Mouse (Mus musculus) neural tube, embryonic 14.5 days (tissue): ENCODE measurements around the gene Olfr765. TPM values are rescaled to one million over a fixed set of nuclear protein-coding genes. Genes with fewer than 3 reads are reported as not detected.
A peak's percentile ranks its signal among the peaks of the same experiment; 100 is the strongest.
"Not testable (repeated sequence)": the region's sequence is repeated elsewhere in the genome, so short reads cannot be mapped to it uniquely, and the experiment has no call there.

ENCODE experiments used
- ATAC-seq: fragments of 200-750 bp; cut with Nextera tagmentation; 2 replicates; pipeline ENCODE4 v1.8.0; 2017; ENCODE audit warnings: low read depth, mild to moderate bottlenecking, moderate TSS enrichment, moderate library complexity
- H3K27ac ChIP-seq: fragments of 300-500 bp; sonication (generic); 2 replicates; pipeline ENCODE4 v1.5.1; 2014; ENCODE audit warnings: low read depth, mild to moderate bottlenecking, control low read depth, low read length, moderate library complexity, mixed read lengths
- H3K27me3 ChIP-seq: fragments of 300-500 bp; sonication (generic); 2 replicates; pipeline ENCODE4 v1.6.1; 2014; ENCODE audit warnings: low read length; ENCODE audit not compliant: control insufficient read depth, insufficient read depth
- H3K36me3 ChIP-seq: fragments of 300-500 bp; sonication (generic); 2 replicates; pipeline ENCODE4 v1.6.1; 2014; ENCODE audit warnings: low read length, mixed read lengths; ENCODE audit not compliant: control insufficient read depth, insufficient read depth
- H3K4me1 ChIP-seq: fragments of 300-500 bp; sonication (generic); 2 replicates; pipeline ENCODE4 v1.6.1; 2014; ENCODE audit warnings: low read length; ENCODE audit not compliant: control insufficient read depth, insufficient read depth
- H3K4me2 ChIP-seq: fragments of 300-500 bp; sonication (generic); 2 replicates; pipeline ENCODE4 v1.6.1; 2014; ENCODE audit warnings: mild to moderate bottlenecking, low read depth, low read length, control low read depth
- H3K4me3 ChIP-seq: fragments of 300-500 bp; sonication (generic); 2 replicates; pipeline ENCODE4 v1.5.1; 2014; ENCODE audit warnings: low read depth, low read length, control low read depth, mixed read lengths
- H3K9ac ChIP-seq: fragments of 300-500 bp; sonication (generic); replicated peaks from 2 replicates; pipeline ENCODE4 v1.6.1; 2014; ENCODE audit warnings: low read depth, mild to moderate bottlenecking, control low read depth, low read length, mixed read lengths
- H3K9me3 ChIP-seq: fragments of 300-500 bp; sonication (generic); 2 replicates; pipeline ENCODE4 v1.6.1; 2016; ENCODE audit warnings: low read length; ENCODE audit not compliant: control insufficient read depth
- WGBS: fragments of 180-500 bp; shearing (Covaris S2); extraction: QIAGEN DNeasy Blood & Tissue Kit; methylation state at CpG from one replicate; pipeline ENCODE4 v1.1.7; 2014; 5-methylcytosine and 5-hydroxymethylcytosine counted together
- polyA plus RNA-seq: library from polyadenylated mRNA; unstranded; fragments of >200 nt; fragmentation: Nextera tagmentation; extraction: Ambion mirVana; gene quantifications from 2 replicates; pipeline ENCODE4 v1.2.1, GENCODE M21; 2014

Gene Olfr765
- polyA plus RNA-seq: not detected in 2 replicates

GRCm38 (mm10) chr10:129049898-129050297 lies at the start of gene Olfr765:
TSS of gene Olfr765 (minus strand) at chr10:129049998.
- H3K9ac ChIP-seq, H3K27ac ChIP-seq: not testable (repeated sequence)

GRCm38 (mm10) chr10:129099275-129099674 lies 49.5 kb upstream of the Olfr765 start, which contains the start of gene Olfr768:
TSS of gene Olfr768 (minus strand) at chr10:129099375.
- Histone ChIP-seq H3K9me3 (no peaks in the 10 kb centered on the region), H3K36me3 (no peaks in the 10 kb centered on the region), H3K9ac (no peak within 1 kb of the TSS), H3K4me1 (no peaks in the 10 kb centered on the region), H3K4me3 (no peak within 1 kb of the TSS), H3K27ac (no peak within 1 kb of the TSS), H3K4me2 (no peak within 1 kb of the TSS), H3K27me3 (no peaks in the 10 kb centered on the region)
- 85% methylated on average over 1 of the region's 1 CpGs for WGBS
- no peak for ATAC-seq

More at GRCm38 (mm10) chr10:129049898-129050297, at the start of gene Olfr765:
- not testable (repeated sequence) for H3K36me3 ChIP-seq, H3K4me3 ChIP-seq, H3K27me3 ChIP-seq, H3K4me1 ChIP-seq, H3K9me3 ChIP-seq, H3K4me2 ChIP-seq, ATAC-seq

- H3K27me3 ChIP-seq, H3K27ac ChIP-seq, H3K4me2 ChIP-seq, ATAC-seq, H3K9ac ChIP-seq, H3K4me1 ChIP-seq, H3K36me3 ChIP-seq, H3K4me3 ChIP-seq, H3K9me3 ChIP-seq: not testable (repeated sequence)
These were observed 33.0 kb upstream of the Olfr765 start, which contains the start of gene Olfr767 for GRCm38 (mm10) chr10:129082810-129083209. TSS of gene Olfr767 (minus strand) at chr10:129082910.

- no peaks in the 10 kb centered on the region for H3K9me3 ChIP-seq
- no peaks in the 10 kb centered on the region for H3K36me3 ChIP-seq
- no peak within 1 kb of the TSS for H3K9ac ChIP-seq
- no peak within 1 kb of the TSS for H3K4me2 ChIP-seq
- no peaks in the 10 kb centered on the region for H3K27me3 ChIP-seq
- H3K4me3 ChIP-seq: no peak within 1 kb of the TSS
- no peaks in the 10 kb centered on the region for H3K4me1 ChIP-seq
- WGBS: 92% methylated on average over 2 of the region's 2 CpGs
- H3K27ac ChIP-seq: no peak within 1 kb of the TSS
- no peak for ATAC-seq
These were observed 19.1 kb upstream of the Olfr765 start, which contains the start of gene Olfr766-ps1 for GRCm38 (mm10) chr10:129068877-129069276. TSS of gene Olfr766-ps1 (minus strand) at chr10:129068977.

- WGBS: 88% methylated on average over 3 of the region's 3 CpGs
- Histone ChIP-seq H3K9me3 (no peaks in the 10 kb centered on the region), H3K4me2 (no peak within 1 kb of the TSS), H3K27ac (no peak within 1 kb of the TSS), H3K4me1 (no peaks in the 10 kb centered on the region), H3K9ac (no peak within 1 kb of the TSS), H3K36me3 (no peaks in the 10 kb centered on the region), H3K4me3 (no peak within 1 kb of the TSS), H3K27me3 (no peaks in the 10 kb centered on the region)
- no peak for ATAC-seq
These were observed 10.0 kb downstream of the Olfr765 start, which contains the start of gene Olfr764-ps1 for GRCm38 (mm10) chr10:129039796-129040195. TSS of gene Olfr764-ps1 (minus strand) at chr10:129039896.

- Histone ChIP-seq H3K4me2 (no peak overlapping the region), H3K27ac (no peak overlapping the region), H3K4me3 (no peak overlapping the region), H3K4me1 (no peaks in the 10 kb centered on the region), H3K36me3 (no peaks in the 10 kb centered on the region), H3K9ac (no peak overlapping the region), H3K27me3 (no peaks in the 10 kb centered on the region), H3K9me3 (no peaks in the 10 kb centered on the region)
- 83% methylated on average over 2 of the region's 2 CpGs for WGBS
- ATAC-seq: no peak
These were observed 21.5 kb downstream of the Olfr765 start for GRCm38 (mm10) chr10:129028343-129028742.

GRCm38 (mm10) chr10:129026018-129026662 lies 23.7 kb downstream of the Olfr765 start:
- no peaks in the 10 kb centered on the region for H3K27me3 ChIP-seq
- no peaks in the 10 kb centered on the region for H3K9me3 ChIP-seq
- no peak overlapping the region for H3K9ac ChIP-seq
- no peaks in the 10 kb centered on the region for H3K36me3 ChIP-seq
- 59% methylated on average over 3 of the region's 3 CpGs for WGBS
- H3K4me1 ChIP-seq: no peaks in the 10 kb centered on the region
- H3K4me3 ChIP-seq: no peak overlapping the region
- peak; percentile 83 for ATAC-seq
- H3K27ac ChIP-seq: no peak overlapping the region
- H3K4me2 ChIP-seq: no peak overlapping the region

- no peaks in the 10 kb centered on the region for H3K36me3 ChIP-seq
- no peaks in the 10 kb centered on the region for H3K4me1 ChIP-seq
- H3K4me2 ChIP-seq: no peak overlapping the region
- no peak overlapping the region for H3K9ac ChIP-seq
- H3K27ac ChIP-seq: no peak overlapping the region
- no peaks in the 10 kb centered on the region for H3K9me3 ChIP-seq
- H3K27me3 ChIP-seq: no peaks in the 10 kb centered on the region
- H3K4me3 ChIP-seq: no peak overlapping the region
- ATAC-seq: no peak; the same call in 1 of the 2 replicates
These were observed 26.5 kb downstream of the Olfr765 start for GRCm38 (mm10) chr10:129023319-129023718.

- ATAC-seq: no peak
- Histone ChIP-seq H3K4me2 (no peak overlapping the region), H3K27ac (no peak overlapping the region), H3K9me3 (no peaks in the 10 kb centered on the region), H3K4me3 (no peak overlapping the region), H3K27me3 (no peaks in the 10 kb centered on the region), H3K9ac (no peak overlapping the region), H3K36me3 (no peaks in the 10 kb centered on the region), H3K4me1 (no peaks in the 10 kb centered on the region)
These were observed 35.3 kb downstream of the Olfr765 start for GRCm38 (mm10) chr10:129014477-129014876.
